Mouse (Mus musculus): ENCODE data around the gene Ggct. TPM values are rescaled to one million over a fixed set of nuclear protein-coding genes. Genes with fewer than 3 reads are reported as not detected.

The Ggct gene
- polyA plus RNA-seq, 1 experiment, result 13.5 TPM

- no peaks in the 10 kb centered on the region for H3K27me3 ChIP-seq (replicated peaks; ENCODE audit: control insufficient read depth, insufficient read depth, low read length)
- WGBS, result 52% methylated on average over 10 of the region's 10 CpGs
- no peak overlapping the region for H3K4me3 ChIP-seq (ENCODE audit: insufficient read depth, low read depth, low read length)
- TF ChIP-seq CTCF (conservative IDR thresholded peaks at IDR 0.05; ENCODE audit: insufficient read depth, insufficient read length, low read depth, low read length) (no peak), POLR2A (IDR thresholded peaks at IDR 0.05; ENCODE audit: low read depth, low read length) (no peak)
- peaks cover 6% of the 10 kb centered on the region; the same call in 1 of the 2 replicates for H3K4me1 ChIP-seq (ENCODE audit: control insufficient read depth, insufficient read depth, low read length)
- no peak overlapping the region for H3K27ac ChIP-seq (ENCODE audit: insufficient read depth, low read depth, low read length)
- DNase-seq, result no peak
- no peaks in the 10 kb centered on the region for H3K36me3 ChIP-seq (ENCODE audit: control insufficient read depth, insufficient read depth, low read length)
Observed at GRCm38 (mm10) chr6:54967591-54967990, 25.2 kb downstream of the Ggct start.

- no peak for TF ChIP-seq CTCF (conservative IDR thresholded peaks at IDR 0.05; ENCODE audit: insufficient read depth, insufficient read length, low read depth, low read length)
- no peak for TF ChIP-seq POLR2A (IDR thresholded peaks at IDR 0.05; ENCODE audit: low read depth, low read length)
- WGBS, result 49% methylated on average over 5 of the region's 5 CpGs
Observed at GRCm38 (mm10) chr6:54965234-54965633, 27.5 kb downstream of the Ggct start.

GRCm38 (mm10) chr6:54964755-54965154 is 28.0 kb downstream of the Ggct start:
- H3K27me3 ChIP-seq (replicated peaks; ENCODE audit: control insufficient read depth, insufficient read depth, low read length), result no peaks in the 10 kb centered on the region
- no peaks in the 10 kb centered on the region for H3K4me1 ChIP-seq (ENCODE audit: control insufficient read depth, insufficient read depth, low read length)
- no peak overlapping the region for H3K4me3 ChIP-seq (ENCODE audit: insufficient read depth, low read depth, low read length)
- no peak for DNase-seq
- no peaks in the 10 kb centered on the region for H3K36me3 ChIP-seq (ENCODE audit: control insufficient read depth, insufficient read depth, low read length)
- TF ChIP-seq POLR2A (IDR thresholded peaks at IDR 0.05; ENCODE audit: low read depth, low read length) (no peak), CTCF (conservative IDR thresholded peaks at IDR 0.05; ENCODE audit: insufficient read depth, insufficient read length, low read depth, low read length) (no peak)
- H3K27ac ChIP-seq (ENCODE audit: insufficient read depth, low read depth, low read length), result no peak overlapping the region
- 67% methylated on average over 1 of the region's 1 CpGs for WGBS

More at GRCm38 (mm10) chr6:54965234-54965633, 27.5 kb downstream of the Ggct start:
- no peak overlapping the region for H3K4me3 ChIP-seq (ENCODE audit: insufficient read depth, low read depth, low read length)
- H3K4me1 ChIP-seq (ENCODE audit: control insufficient read depth, insufficient read depth, low read length), result no peaks in the 10 kb centered on the region
- no peak overlapping the region for H3K27ac ChIP-seq (ENCODE audit: insufficient read depth, low read depth, low read length)
- H3K36me3 ChIP-seq (ENCODE audit: control insufficient read depth, insufficient read depth, low read length), result no peaks in the 10 kb centered on the region
- no peak for DNase-seq
- H3K27me3 ChIP-seq (replicated peaks; ENCODE audit: control insufficient read depth, insufficient read depth, low read length), result no peaks in the 10 kb centered on the region

- no peak overlapping the region for H3K4me3 ChIP-seq (ENCODE audit: insufficient read depth, low read depth, low read length)
- H3K27me3 ChIP-seq (replicated peaks; ENCODE audit: control insufficient read depth, insufficient read depth, low read length), result no peaks in the 10 kb centered on the region
- no peak for DNase-seq
- H3K36me3 ChIP-seq (ENCODE audit: control insufficient read depth, insufficient read depth, low read length), result no peaks in the 10 kb centered on the region
- no peaks in the 10 kb centered on the region for H3K4me1 ChIP-seq (ENCODE audit: control insufficient read depth, insufficient read depth, low read length)
- no peak overlapping the region for H3K27ac ChIP-seq (ENCODE audit: insufficient read depth, low read depth, low read length)
- 96% methylated on average over 2 of the region's 2 CpGs for WGBS
- TF ChIP-seq POLR2A (IDR thresholded peaks at IDR 0.05; ENCODE audit: low read depth, low read length) (no peak), CTCF (conservative IDR thresholded peaks at IDR 0.05; ENCODE audit: insufficient read depth, insufficient read length, low read depth, low read length) (no peak)
Observed at GRCm38 (mm10) chr6:54963599-54963998, 29.2 kb downstream of the Ggct start.

GRCm38 (mm10) chr6:54957655-54958054 is 35.1 kb downstream of the Ggct start:
- DNase-seq, result no peak
- 84% methylated on average over 8 of the region's 8 CpGs for WGBS
- H3K27me3 ChIP-seq (replicated peaks; ENCODE audit: control insufficient read depth, insufficient read depth, low read length), result no peaks in the 10 kb centered on the region
- H3K4me3 ChIP-seq (ENCODE audit: insufficient read depth, low read depth, low read length), result no peak overlapping the region
- H3K36me3 ChIP-seq (ENCODE audit: control insufficient read depth, insufficient read depth, low read length), result no peaks in the 10 kb centered on the region
- H3K4me1 ChIP-seq (ENCODE audit: control insufficient read depth, insufficient read depth, low read length), result peaks cover 16% of the 10 kb centered on the region; the same call in 1 of the 2 replicates
- TF ChIP-seq CTCF (conservative IDR thresholded peaks at IDR 0.05; ENCODE audit: insufficient read depth, insufficient read length, low read depth, low read length), result no peak
- TF ChIP-seq POLR2A (IDR thresholded peaks at IDR 0.05; ENCODE audit: low read depth, low read length), result no peak
- no peak overlapping the region for H3K27ac ChIP-seq (ENCODE audit: insufficient read depth, low read depth, low read length)

- DNase-seq, result peak; percentile 40
- 73% methylated on average over 1 of the region's 1 CpGs for whole genome bisulfite sequencing
- Histone ChIP-seq H3K4me1 (ENCODE audit: control insufficient read depth, insufficient read depth, low read length) (peaks cover 16% of the 10 kb centered on the region; the same call in 1 of the 2 replicates), H3K4me3 (ENCODE audit: insufficient read depth, low read depth, low read length) (no peak overlapping the region), H3K27ac (ENCODE audit: insufficient read depth, low read depth, low read length) (no peak overlapping the region), H3K36me3 (ENCODE audit: control insufficient read depth, insufficient read depth, low read length) (no peaks in the 10 kb centered on the region), H3K27me3 (replicated peaks; ENCODE audit: control insufficient read depth, insufficient read depth, low read length) (no peaks in the 10 kb centered on the region)
- no peak for TF ChIP-seq POLR2A (IDR thresholded peaks at IDR 0.05; ENCODE audit: low read depth, low read length)
- TF ChIP-seq CTCF (conservative IDR thresholded peaks at IDR 0.05; ENCODE audit: insufficient read depth, insufficient read length, low read depth, low read length), result no peak
Observed at GRCm38 (mm10) chr6:54956425-54956824, 36.3 kb downstream of the Ggct start.

- H3K27me3 ChIP-seq (replicated peaks; ENCODE audit: control insufficient read depth, insufficient read depth, low read length), result no peaks in the 10 kb centered on the region
- no peak overlapping the region for H3K27ac ChIP-seq (ENCODE audit: insufficient read depth, low read depth, low read length)
- H3K4me3 ChIP-seq (ENCODE audit: insufficient read depth, low read depth, low read length), result no peak overlapping the region
- no peak for DNase-seq
- no peak for TF ChIP-seq POLR2A (IDR thresholded peaks at IDR 0.05; ENCODE audit: low read depth, low read length)
- TF ChIP-seq CTCF (conservative IDR thresholded peaks at IDR 0.05; ENCODE audit: insufficient read depth, insufficient read length, low read depth, low read length), result no peak
- H3K4me1 ChIP-seq (ENCODE audit: control insufficient read depth, insufficient read depth, low read length), result peaks cover 16% of the 10 kb centered on the region; the same call in 1 of the 2 replicates
- H3K36me3 ChIP-seq (ENCODE audit: control insufficient read depth, insufficient read depth, low read length), result no peaks in the 10 kb centered on the region
Observed at GRCm38 (mm10) chr6:54955949-54956348, 36.8 kb downstream of the Ggct start.
